Mouse (Mus musculus) gastrocnemius, adult 2 months (tissue): ENCODE measurements at regions not wholly inside any gene's neighbourhood (a gene's known extent, or its start where the extent isn't known, plus 50 kb on each side); places are given as distances from the start of the nearest gene placed in this dataset.

Experiments used
- DNase-seq: peaks from one replicate; pipeline ENCODE4 v3.0.0; 2022
- H3K27ac ChIP-seq: fragments of 200-600 bp; 2 replicates; pipeline ENCODE4 v1.8.1; 2022; ENCODE audit warnings: mild to moderate bottlenecking
- H3K4me3 ChIP-seq: fragments of 200-600 bp; 2 replicates; pipeline ENCODE4 v1.8.1; 2022; ENCODE audit warnings: mild to moderate bottlenecking, moderate library complexity
- CTCF ChIP-seq: fragments of 200-600 bp; IDR thresholded peaks from 2 replicates; pipeline ENCODE4 v1.8.1; 2022; ENCODE audit warnings: antibody characterized with exemption, mild to moderate bottlenecking, moderate library complexity
- intact Hi-C: fragments of 180-260 bp; cut with DNase I; formaldehyde crosslinking; loops from one replicate; pipeline ENCODE4 v1.15.1; 2025

DNA sequence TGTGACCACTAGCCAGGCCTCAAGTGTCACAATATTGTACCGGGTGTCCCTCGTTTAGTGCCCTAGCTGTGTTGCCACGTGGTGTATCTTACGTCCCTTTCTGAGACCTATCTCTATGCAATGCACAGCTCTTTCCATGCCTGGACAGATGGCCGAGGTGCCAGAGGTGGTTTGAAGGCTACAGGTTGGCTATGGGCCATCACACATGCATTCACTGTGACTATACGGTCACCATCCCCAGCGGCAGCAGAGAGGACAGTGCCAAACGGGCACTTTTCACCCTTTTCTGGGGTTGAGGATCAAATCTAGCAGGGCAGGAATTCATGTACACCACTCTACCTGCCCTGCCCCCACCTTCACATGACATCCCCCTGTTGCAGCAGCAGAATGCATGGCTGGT, 71.6 kb downstream of the Gadd45g start:
- no peak for DNase-seq
- Histone ChIP-seq H3K4me3 (no peak overlapping the region), H3K27ac (no peak overlapping the region)
- TF ChIP-seq CTCF = no peak
- intact Hi-C loops = no loop called here

DNA sequence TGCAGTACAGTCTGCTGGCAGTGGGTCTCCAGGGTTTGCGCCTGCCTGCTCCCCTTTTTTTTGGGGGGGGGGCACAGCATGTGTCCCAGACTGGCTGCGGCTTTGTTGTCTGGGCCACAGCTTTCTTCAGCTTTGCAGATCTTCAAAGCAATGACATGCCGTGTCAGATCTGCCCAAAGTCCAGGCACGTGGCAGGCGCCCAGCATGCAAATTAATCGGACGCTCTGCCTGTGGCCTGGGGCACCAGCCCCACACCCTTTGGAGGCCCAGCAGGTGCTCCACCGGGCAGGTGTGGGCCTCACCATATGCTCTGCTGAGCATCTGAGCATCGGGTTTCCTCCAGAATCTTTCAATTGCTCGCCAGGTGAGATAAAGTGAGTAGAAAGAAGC, 72.3 kb downstream of the Gadd45g start:
- no peak for TF ChIP-seq CTCF
- no peak for DNase-seq
- Histone ChIP-seq H3K27ac (no peak overlapping the region), H3K4me3 (no peak overlapping the region)
- intact Hi-C loops = no loop called here

DNA sequence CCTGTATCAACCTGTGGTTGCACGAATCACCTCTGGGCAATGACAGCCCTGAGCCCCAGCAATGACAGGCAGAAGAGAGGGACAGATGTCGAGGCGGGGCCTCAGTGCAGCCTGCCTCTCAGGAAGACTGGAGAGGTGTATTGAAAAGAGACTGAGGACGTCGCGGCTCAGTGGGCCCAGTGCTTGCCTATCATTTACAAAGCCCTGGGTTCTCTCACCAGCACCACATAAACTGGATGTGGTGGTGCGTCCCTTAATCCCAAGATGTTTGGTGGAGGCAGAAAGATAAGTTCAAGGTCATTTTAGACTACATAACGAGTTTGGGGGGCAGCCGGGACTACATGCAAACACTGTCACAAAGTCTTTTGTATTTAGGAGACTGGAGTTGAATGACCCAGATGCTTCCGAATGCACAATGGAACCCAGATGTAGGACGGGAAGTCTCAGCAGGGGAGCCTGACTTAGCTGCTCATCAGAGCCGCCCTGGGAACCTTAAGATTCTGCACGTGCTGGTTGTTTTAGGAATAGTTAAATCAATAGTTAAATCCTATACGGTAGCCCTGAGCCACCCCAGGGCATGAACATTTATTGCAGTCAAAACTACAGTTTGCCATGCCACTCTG, 72.8 kb downstream of the Gadd45g start:
- intact Hi-C loops = no loop called here
- H3K4me3 ChIP-seq = no peak overlapping the region
- no peak for DNase-seq
- TF ChIP-seq CTCF = no peak
- no peak overlapping the region for H3K27ac ChIP-seq

DNA sequence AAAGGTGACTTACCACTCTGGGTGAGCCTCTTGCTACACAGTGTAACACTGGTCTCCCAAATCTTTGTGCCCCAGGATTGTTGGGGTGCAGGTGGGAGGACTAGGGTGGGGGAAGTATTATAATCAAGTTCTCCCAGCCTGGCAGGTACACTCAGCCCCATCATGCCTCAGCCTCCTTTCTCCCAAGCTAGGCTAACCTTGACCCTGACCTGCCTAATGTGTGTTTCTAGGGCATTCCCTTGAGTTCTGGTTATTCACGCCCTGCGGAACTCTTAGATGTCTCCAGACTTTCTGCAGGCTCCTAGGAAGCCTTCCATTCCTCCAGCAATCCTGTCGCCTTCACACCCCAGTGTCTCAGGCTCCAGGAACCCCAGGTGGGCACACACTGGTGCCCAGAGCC, 73.5 kb downstream of the Gadd45g start:
- DNase-seq = no peak
- no peak for TF ChIP-seq CTCF
- intact Hi-C loops = no loop called here
- Histone ChIP-seq H3K27ac (no peak overlapping the region), H3K4me3 (no peak overlapping the region)

DNA sequence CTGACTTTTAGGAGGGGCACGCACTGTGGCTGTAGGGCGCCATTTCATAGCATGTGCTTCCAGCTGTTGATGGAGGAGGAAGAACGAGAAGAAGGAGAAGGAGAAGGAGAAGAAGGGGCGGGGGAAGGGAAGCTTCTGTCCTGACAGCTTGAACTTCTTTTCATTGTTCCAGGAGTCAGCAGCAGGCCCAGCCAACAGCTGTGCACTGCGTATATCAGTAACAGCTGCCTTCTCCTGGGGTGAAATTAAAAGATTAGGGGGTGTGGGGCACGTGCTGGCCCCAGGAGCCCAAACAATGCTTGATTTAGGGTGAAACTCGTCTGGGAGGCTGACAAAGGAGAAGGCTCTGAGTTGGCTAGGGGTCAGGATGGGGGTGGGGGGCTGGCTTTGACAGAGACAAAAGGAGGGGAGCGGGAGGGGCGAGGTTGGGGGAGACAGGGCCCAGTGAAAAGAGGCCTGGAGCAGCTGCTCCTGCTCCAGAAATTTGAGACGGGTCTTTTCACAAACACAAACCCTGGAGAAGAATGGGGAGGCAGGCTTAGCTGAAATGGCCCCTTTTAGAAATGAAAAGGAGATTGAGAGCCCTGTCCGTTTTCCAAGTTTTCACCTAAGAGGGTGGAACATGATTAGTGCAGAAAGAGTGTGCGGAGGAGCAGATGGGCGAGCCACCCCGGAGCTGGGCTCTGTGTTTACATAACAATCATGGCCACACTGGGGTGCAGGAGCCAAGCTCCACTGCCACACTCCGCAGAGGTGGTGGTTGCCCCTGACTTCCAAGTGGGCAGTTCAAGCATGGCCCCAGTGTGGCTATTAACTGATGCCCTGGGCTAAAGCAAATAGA, 74.3 kb downstream of the Gadd45g start:
- intact Hi-C loops = no loop called here
- TF ChIP-seq CTCF = no peak
- no peak overlapping the region for H3K27ac ChIP-seq
- no peak overlapping the region for H3K4me3 ChIP-seq
- DNase-seq = no peak

DNA sequence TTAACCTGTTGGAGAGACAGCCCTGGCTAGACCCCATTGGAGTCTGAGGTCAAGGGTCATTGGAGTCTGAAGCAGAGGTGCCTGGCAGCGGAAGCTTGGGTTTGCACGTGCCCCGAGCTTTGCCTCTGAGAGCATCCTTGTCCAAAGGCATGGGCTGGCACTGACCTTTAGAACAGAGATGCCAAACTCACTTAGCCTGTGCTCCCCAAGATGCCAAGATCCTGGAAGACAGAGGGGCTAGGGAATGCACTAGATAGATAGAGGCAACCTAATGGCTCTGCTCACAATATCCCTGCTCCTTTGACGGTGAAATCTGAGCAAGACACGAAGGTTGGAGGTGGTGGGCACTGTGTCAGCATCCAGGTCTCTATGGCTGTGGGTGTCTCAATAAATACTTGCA, 75.1 kb downstream of the Gadd45g start:
- intact Hi-C loops = no loop called here
- no peak for TF ChIP-seq CTCF

DNA sequence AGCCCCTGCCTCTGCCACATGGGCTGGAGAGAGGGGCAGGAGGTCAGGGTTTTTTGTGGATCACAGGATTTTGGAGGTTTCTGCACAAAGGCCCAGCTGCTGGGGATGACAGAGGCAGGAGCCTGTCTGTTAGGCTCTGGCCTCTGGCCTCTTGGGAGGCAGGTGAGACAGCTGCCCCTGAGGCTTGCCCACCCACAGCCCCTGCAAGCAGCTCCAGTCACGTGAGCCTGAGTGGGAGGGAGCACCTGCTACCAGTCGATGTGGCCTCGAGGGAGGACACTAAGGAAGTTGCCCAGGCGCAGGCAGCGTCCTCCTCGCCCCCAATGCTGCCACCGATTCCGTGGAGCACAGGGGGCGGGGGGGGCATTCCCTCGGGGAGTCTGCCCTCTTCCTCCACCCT, 80.3 kb downstream of the Gadd45g start:
- no peak overlapping the region for H3K4me3 ChIP-seq
- intact Hi-C loops = no loop called here
- DNase-seq = no peak
- no peak overlapping the region for H3K27ac ChIP-seq
- TF ChIP-seq CTCF = no peak

More for the DNA sequence above, 75.1 kb downstream of the Gadd45g start:
- Histone ChIP-seq H3K27ac (no peak overlapping the region), H3K4me3 (no peak overlapping the region)
- no peak for DNase-seq

DNA sequence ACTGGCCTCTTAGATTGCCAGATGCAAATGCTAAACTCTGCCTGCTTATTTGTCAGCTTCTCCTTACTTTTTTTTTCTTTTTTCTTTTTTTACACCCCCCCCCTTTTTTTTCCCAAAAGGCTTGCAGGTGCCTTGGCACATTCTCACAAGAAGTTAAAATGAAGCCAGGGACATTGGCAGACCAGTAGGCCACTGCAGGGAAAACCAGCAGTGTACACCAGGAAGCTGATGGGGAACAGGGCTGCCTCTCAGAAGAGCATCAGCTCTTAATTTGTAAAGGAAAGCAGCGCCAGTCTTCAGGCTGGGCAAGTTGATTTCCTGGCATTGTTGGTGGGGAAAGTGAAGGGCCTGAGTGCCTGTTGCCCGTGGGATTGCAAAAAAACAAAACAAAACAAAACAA, 83.3 kb downstream of the Gadd45g start:
- DNase-seq = no peak
- intact Hi-C loops = loop anchor here (2.0 to 5.0 kb wide), 2 partner anchors 38 to 55 kb away; no protein-coding TSS in a partner anchor
- H3K4me3 ChIP-seq = no peak overlapping the region

DNA sequence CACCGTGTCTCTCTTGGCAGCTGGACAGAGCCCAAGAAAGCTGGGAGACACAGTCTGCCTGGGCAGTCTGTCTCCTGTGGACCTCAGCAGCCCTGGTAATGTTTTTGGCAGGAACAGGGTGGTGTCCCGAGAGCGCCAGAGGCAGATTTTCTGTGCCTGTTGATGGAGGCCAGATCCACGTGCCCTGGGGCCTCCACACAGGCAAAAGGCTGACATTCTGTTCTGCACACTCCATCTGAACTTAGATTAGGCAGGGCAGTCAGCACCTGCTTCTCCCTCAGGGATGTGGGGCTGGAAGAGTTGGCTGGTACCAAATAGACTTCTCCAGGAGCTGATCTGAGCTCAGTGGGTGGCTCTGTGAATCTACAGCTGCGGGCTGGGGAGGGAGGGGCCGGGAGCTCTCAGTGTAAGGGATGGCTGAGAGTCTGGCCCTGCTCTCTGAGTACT, 83.8 kb downstream of the Gadd45g start:
- Histone ChIP-seq H3K4me3 (no peak overlapping the region), H3K27ac (peak overlapping the region; percentile 70)
- intact Hi-C loops = loop anchor here (5.0 kb wide), 1 partner anchor 37 kb away; no protein-coding TSS in a partner anchor
- TF ChIP-seq CTCF = no peak
- peak; percentile 83 for DNase-seq

More for the DNA sequence above, 83.3 kb downstream of the Gadd45g start:
- peak overlapping the region; percentile 70; the same call in 1 of the 2 replicates for H3K27ac ChIP-seq
- no peak for TF ChIP-seq CTCF

DNA sequence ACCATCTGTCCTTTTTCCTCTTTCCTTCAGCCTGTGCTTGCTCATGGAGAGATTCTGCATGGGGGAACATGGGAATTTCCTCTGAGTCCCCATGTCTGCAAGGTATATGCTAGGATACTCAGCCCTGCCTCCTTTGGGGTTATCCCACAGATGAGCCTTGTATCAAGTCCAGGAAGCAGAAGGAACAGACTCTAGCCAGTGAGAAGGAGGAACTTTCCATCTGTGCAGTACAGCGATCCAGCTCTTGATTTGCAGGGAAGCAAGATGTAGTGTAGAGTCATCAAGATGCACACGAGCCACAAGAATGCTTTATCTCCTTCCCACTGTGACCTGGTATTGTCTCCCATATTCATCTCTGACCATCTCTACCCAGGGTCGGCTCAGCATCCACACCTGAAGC, 84.5 kb downstream of the Gadd45g start:
- TF ChIP-seq CTCF = no peak
- intact Hi-C loops = loop anchor here (5.0 kb wide), 1 partner anchor 36 kb away; no protein-coding TSS in a partner anchor
- Histone ChIP-seq H3K27ac (peak overlapping the region; percentile 70), H3K4me3 (no peak overlapping the region)
- DNase-seq = no peak

DNA sequence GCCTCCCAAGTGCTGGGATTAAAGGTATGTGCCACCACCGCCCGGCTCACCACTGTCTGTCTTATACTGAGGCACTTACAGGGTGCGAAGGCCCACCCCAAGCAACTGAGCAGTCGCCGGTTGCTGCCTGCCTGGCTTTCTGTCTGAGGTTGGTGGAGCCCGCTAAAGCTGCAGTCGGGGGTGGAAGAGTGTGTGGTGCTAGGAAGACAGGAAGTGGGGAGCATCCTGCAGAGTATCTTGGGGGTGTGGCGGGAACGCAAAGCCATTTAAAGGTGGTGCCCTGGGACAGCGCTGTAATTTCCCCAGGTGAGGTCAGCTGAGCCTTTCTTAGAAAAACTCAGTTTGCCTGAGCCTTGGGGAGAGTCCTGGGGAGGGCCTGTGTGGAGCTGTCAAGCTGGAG, 89.3 kb downstream of the Gadd45g start:
- Histone ChIP-seq H3K4me3 (no peak overlapping the region), H3K27ac (no peak overlapping the region)
- no peak for TF ChIP-seq CTCF
- intact Hi-C loops = no loop called here
- DNase-seq = no peak

DNA sequence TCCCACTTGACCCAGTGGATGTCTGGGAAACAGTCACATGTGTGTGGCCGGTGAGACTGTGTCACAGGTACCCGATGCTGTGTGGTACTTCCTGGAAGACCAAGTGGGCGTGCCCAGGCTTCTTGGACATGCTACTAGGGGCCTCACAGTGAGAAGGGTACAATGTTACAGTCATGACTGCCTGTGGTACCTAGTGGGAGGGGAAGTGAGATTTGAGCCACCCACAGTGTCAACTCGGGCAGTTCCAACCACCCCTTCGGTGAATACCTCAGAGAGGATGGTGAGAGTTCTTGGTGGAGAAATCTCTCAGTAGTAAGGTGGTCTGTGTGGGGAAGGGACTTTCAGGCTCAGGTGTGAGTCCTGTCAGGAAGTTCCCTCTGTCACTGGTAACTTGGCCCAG, 90.0 kb downstream of the Gadd45g start:
- no peak for DNase-seq
- no peak overlapping the region for H3K4me3 ChIP-seq
- H3K27ac ChIP-seq = no peak overlapping the region
- TF ChIP-seq CTCF = no peak
- intact Hi-C loops = no loop called here

DNA sequence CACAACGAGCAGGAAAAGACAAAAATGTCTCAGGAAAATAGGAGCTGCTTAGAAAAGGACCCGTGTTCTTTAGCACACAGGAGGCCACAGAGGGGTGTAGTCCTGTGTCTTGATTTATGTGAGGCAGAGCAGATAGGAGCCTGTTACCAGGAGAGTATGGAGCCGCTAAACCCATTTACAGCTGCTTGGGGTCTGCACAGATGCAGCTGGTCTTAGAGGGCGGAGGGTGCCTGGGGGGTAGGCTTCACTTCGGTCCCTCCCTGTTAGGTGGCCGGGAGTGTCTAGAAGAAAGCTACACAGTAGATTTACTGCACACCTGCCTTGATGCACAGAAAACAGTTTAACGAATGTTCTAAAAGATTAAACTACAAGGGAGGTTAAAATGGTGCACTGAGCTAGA, 91.4 kb downstream of the Gadd45g start:
- Histone ChIP-seq H3K27ac (no peak overlapping the region), H3K4me3 (no peak overlapping the region)
- no peak for DNase-seq
- no peak for TF ChIP-seq CTCF
- intact Hi-C loops = no loop called here
